Mouse (Mus musculus) G1E (cell line): ENCODE results near the gene Art3.

Source experiments
- CTCF ChIP-seq: IDR thresholded peaks from 2 replicates; pipeline ENCODE4 v1.5.1; 2012; ENCODE audit warnings: low read depth, low read length, inconsistent platforms, mixed read lengths
- GATA2 ChIP-seq: IDR thresholded peaks from 2 replicates; pipeline ENCODE4 v1.6.1; 2012; ENCODE audit warnings: low read depth, low read length, inconsistent platforms, borderline replicate concordance
- POLR2AphosphoS5 ChIP-seq: IDR thresholded peaks from 2 replicates; pipeline ENCODE4 v1.6.1; 2012; ENCODE audit warnings: low read depth, low read length, inconsistent platforms; ENCODE audit not compliant: insufficient replicate concordance

DNA sequence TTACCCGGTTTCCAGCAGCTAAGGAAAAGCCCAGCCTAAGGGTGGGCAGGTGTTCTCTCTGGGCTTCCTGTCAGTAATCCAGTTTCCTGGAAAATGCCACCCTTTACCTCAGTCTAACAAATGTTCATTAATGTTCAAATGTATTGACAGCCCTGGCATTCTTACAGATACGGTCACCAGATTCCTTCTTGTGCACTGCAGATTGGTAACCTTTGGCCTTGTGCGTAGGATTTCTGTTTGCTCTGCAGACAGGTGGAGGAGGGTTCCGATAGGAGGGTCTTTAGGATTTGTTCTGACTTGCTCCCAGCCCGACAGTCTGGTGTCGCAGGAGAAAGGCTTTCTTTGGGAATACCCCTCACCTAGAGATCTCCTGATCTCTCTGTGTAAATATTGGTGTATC, 34.9 kb downstream of the Art3 start:
- no peak for TF ChIP-seq CTCF
- no peak for TF ChIP-seq GATA2
- TF ChIP-seq POLR2AphosphoS5: no peak
